Mouse (Mus musculus): ENCODE measurements around the gene Rnf8.

GRCm38 (mm10) chr17:29687373-29687772 is 72.8 kb downstream of the Rnf8 start:
- TF ChIP-seq POLR2A (IDR thresholded peaks at IDR 0.05; ENCODE audit: insufficient read depth, low read depth, low read length) (no peak), CTCF (IDR thresholded peaks at IDR 0.05) (no peak)
